ENCODE assay signal across 16 mouse cellular contexts in the genomic region with DNA sequence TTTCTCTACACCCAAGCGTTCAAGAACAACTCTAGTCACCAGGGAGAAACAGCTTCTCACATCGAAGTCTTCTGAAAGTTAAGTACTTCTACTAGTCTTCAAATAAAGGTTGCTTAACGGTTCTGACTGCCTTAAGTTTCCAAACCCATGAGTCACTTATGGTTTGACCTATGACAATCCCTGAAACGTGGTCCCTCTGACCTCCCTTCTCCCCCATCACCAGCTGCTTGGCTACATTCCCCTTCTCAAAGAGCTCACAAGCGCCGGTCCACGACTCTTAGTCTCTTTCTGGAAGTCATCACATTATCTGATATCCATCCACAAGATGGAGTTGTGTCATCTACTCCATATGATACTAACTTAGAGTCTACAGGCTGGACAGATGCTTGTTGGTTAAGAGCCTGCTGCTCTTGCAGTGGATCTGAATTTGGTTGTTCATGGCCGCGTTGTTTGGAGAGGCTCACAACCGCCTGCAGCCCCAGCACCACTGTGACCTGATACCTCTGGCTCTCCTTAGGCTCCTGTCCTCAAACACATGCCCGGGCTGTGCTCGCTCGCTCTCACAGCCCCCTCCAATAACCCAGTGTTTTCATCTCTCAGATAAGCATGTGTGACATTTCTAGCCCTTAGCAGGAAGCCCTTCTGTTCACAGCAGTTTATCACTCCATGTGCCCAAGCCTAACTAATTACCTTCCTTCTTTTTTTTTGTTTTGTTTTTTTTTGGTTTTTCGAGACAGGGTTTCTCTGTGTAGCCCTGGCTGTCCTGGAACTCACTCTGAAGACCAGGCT. TPM values are rescaled to one million over a fixed set of nuclear protein-coding genes. Genes with fewer than 3 reads are reported as not detected.
DNase-seq lines count a peak whose midpoint lies in the region; ATAC-seq and TF ChIP-seq lines count a peak whose summit lies in the region.
"Had no signal": no experiment of that assay in that cellular context is flagged by ENCODE, and none has a peak within 500 bp of the region (broad histone marks: within the 10 kb centered on the region; RNA-seq: fewer than 3 reads in every experiment).

No protein-coding gene starts in this region.

- DNase-seq in heart, adult 11 months, result peak; percentile 58
- no peak for DNase-seq in midbrain, embryonic 10.5 days (ENCODE audit: low spot score)
- no peak for DNase-seq in midbrain, postnatal 0 days (ENCODE audit: low spot score)
- no peak for DNase-seq in frontal cortex, postnatal 10 days (ENCODE audit: low spot score in 2 of 2)
- DNase-seq in ovary, postnatal 36 days (ENCODE audit: low spot score), result no peak
- DNase-seq: cerebellum, adult 9-10 months had no signal

- TF ChIP-seq CTCF in midbrain, postnatal 0 days (IDR thresholded peaks at IDR 0.05), result no peak

- 0 out of 2 replicates have a peak, but pooled peaks cover 2% of the 10 kb centered on the region for H3K36me3 ChIP-seq in heart, embryonic 11.5 days (ENCODE audit: control insufficient read depth, insufficient read depth, low read length)
- H3K36me3 ChIP-seq in midbrain, embryonic 10.5 days, result peaks cover 12% of the 10 kb centered on the region
- no peaks in the 10 kb centered on the region for H3K36me3 ChIP-seq in midbrain, postnatal 0 days (ENCODE audit: insufficient read depth, low read length)
- H3K36me3 ChIP-seq: intestine, embryonic 15.5 days had no signal

- H3K9ac ChIP-seq in heart, embryonic 11.5 days (ENCODE audit: low read depth, low read length), result no peak overlapping the region
- no peak overlapping the region for H3K9ac ChIP-seq in midbrain, postnatal 0 days (replicated peaks; ENCODE audit: low read length, poor library complexity, severe bottlenecking)
- H3K9ac ChIP-seq: embryonic facial prominence, embryonic 15.5 days; forebrain, embryonic 13.5 days; intestine, embryonic 15.5 days; kidney, embryonic 15.5 days; limb, embryonic 13.5 days; stomach, embryonic 15.5 days had no signal

- whole genome bisulfite sequencing in heart, embryonic 11.5 days (ENCODE audit: insufficient replicate concordance), result 45% methylated on average over 14 of the region's 14 CpGs
- 86% methylated on average over 14 of the region's 14 CpGs for WGBS in midbrain, embryonic 10.5 days
- WGBS in midbrain, postnatal 0 days, result 86% methylated on average over 14 of the region's 14 CpGs

- no peaks in the 10 kb centered on the region for H3K9me3 ChIP-seq in heart, embryonic 11.5 days (replicated peaks; ENCODE audit: control insufficient read depth, low read length)
- no peaks in the 10 kb centered on the region for H3K9me3 ChIP-seq in midbrain, embryonic 10.5 days (replicated peaks)
- no peaks in the 10 kb centered on the region for H3K9me3 ChIP-seq in midbrain, postnatal 0 days (ENCODE audit: low read length)
- H3K9me3 ChIP-seq: embryonic facial prominence, embryonic 15.5 days; forebrain, embryonic 13.5 days; intestine, embryonic 15.5 days; kidney, embryonic 15.5 days; limb, embryonic 13.5 days; stomach, embryonic 15.5 days had no signal

- H3K4me1 ChIP-seq in heart, embryonic 11.5 days (ENCODE audit: control insufficient read depth, insufficient read depth, low read length), result peaks cover 21% of the 10 kb centered on the region
- peaks cover 27% of the 10 kb centered on the region for H3K4me1 ChIP-seq in midbrain, embryonic 10.5 days
- H3K4me1 ChIP-seq in midbrain, postnatal 0 days (ENCODE audit: insufficient read depth, low read length), result no peaks in the 10 kb centered on the region
- H3K4me1 ChIP-seq: embryonic facial prominence, embryonic 15.5 days; forebrain, embryonic 13.5 days had no signal

- no peak overlapping the region for H3K4me3 ChIP-seq in heart, embryonic 11.5 days (ENCODE audit: low read depth, low read length)
- no peak overlapping the region for H3K4me3 ChIP-seq in midbrain, embryonic 10.5 days
- no peak overlapping the region for H3K4me3 ChIP-seq in midbrain, postnatal 0 days (ENCODE audit: low read depth, low read length)
- H3K4me3 ChIP-seq: embryonic facial prominence, embryonic 15.5 days; forebrain, embryonic 13.5 days; intestine, embryonic 15.5 days; kidney, embryonic 15.5 days; layer of hippocampus, adult 2 months; limb, embryonic 13.5 days; stomach, embryonic 15.5 days had no signal

- no peak overlapping the region for H3K4me2 ChIP-seq in heart, embryonic 11.5 days
- H3K4me2 ChIP-seq in midbrain, postnatal 0 days (ENCODE audit: low read depth, low read length, poor library complexity, severe bottlenecking), result no peak overlapping the region
- H3K4me2 ChIP-seq: embryonic facial prominence, embryonic 15.5 days; forebrain, embryonic 13.5 days; intestine, embryonic 15.5 days; kidney, embryonic 15.5 days; limb, embryonic 13.5 days; stomach, embryonic 15.5 days had no signal

- ATAC-seq in heart, embryonic 11.5 days (replicated peaks; ENCODE audit: insufficient number of reproducible peaks, low FRiP score, low TSS enrichment), result no peak
- ATAC-seq in midbrain, postnatal 0 days (ENCODE audit: low FRiP score), result no peak
- ATAC-seq in hematopoietic stem cell, adult 5-6 weeks (replicated peaks in 1 of 2; ENCODE audit: insufficient read depth in 1 of 2, low FRiP score in 2 of 2, low TSS enrichment in 1 of 2, low read depth in 1 of 2, poor library complexity in 2 of 2, severe bottlenecking in 2 of 2), result peak; percentile 51 to 52
- ATAC-seq in megakaryocyte-erythroid progenitor cell, adult 5-6 weeks (replicated peaks; ENCODE audit: low FRiP score, low TSS enrichment, poor library complexity, severe bottlenecking), result peak; percentile 51
- ATAC-seq: forebrain, embryonic 13.5 days; intestine, embryonic 15.5 days had no signal

- H3K27me3 ChIP-seq in heart, embryonic 11.5 days (ENCODE audit: control insufficient read depth, insufficient read depth, low read length), result no peaks in the 10 kb centered on the region
- H3K27me3 ChIP-seq in midbrain, embryonic 10.5 days (ENCODE audit: low read depth, poor library complexity, severe bottlenecking), result no peaks in the 10 kb centered on the region
- H3K27me3 ChIP-seq in midbrain, postnatal 0 days (ENCODE audit: insufficient read depth, low read length), result no peaks in the 10 kb centered on the region
- H3K27me3 ChIP-seq: embryonic facial prominence, embryonic 15.5 days; forebrain, embryonic 13.5 days; intestine, embryonic 15.5 days; kidney, embryonic 15.5 days; limb, embryonic 13.5 days; stomach, embryonic 15.5 days had no signal

- H3K27ac ChIP-seq in heart, embryonic 11.5 days (ENCODE audit: low read depth, low read length), result no peak overlapping the region; the same call in 1 of the 2 replicates
- peak overlapping the region; percentile 52 for H3K27ac ChIP-seq in midbrain, embryonic 10.5 days (replicated peaks)
- H3K27ac ChIP-seq in midbrain, postnatal 0 days (ENCODE audit: low read depth, low read length), result no peak overlapping the region
- H3K27ac ChIP-seq: embryonic facial prominence, embryonic 15.5 days; forebrain, embryonic 13.5 days; intestine, embryonic 15.5 days; kidney, embryonic 15.5 days; layer of hippocampus, adult 2 months; limb, embryonic 13.5 days; stomach, embryonic 15.5 days had no signal

RNA-seq across cellular contexts. Expression of gene Nfkb1, which starts 55.5 kb away (rescaled TPM):
- polyA plus RNA-seq in heart, embryonic 11.5 days (2014; fragmentation: Nextera tagmentation; extraction: Ambion mirVana), result 15.4 and 17.8 TPM in 2 replicates
- 9.0 and 10.6 TPM in 2 replicates for polyA plus RNA-seq in midbrain, embryonic 10.5 days (2016; fragmentation: Nextera tagmentation; extraction: Ambion mirVana)
- total RNA-seq in midbrain, postnatal 0 days (2014; rRNA removed), result 26.2 and 27.0 TPM in 2 replicates
- polyA plus RNA-seq in midbrain, postnatal 0 days (2015; fragmentation: Nextera tagmentation; extraction: Ambion mirVana), result 4.1 and 4.2 TPM in 2 replicates
- total RNA-seq in hematopoietic stem cell, adult 5-6 weeks (2017), result 128 and 160 TPM in 2 replicates
- total RNA-seq in megakaryocyte-erythroid progenitor cell, adult 5-6 weeks (2014; fragmentation: Nextera tagmentation), result 59.1 and 69.6 TPM in 2 replicates
- total RNA-seq in megakaryocyte-erythroid progenitor cell, adult 5-6 weeks (2017), result 61.5 and 69.9 TPM in 2 replicates

Comparison
In these comparisons a context has a peak if more than half of its experiments do, and no peak if none do; other contexts are left out.
1. ATAC-seq: peak in hematopoietic stem cell, adult 5-6 weeks (2 of 2) and megakaryocyte-erythroid progenitor cell, adult 5-6 weeks (single experiment); none in heart, embryonic 11.5 days (single experiment) and midbrain, postnatal 0 days (single experiment).